Mouse (Mus musculus): ENCODE measurements around the gene Atf6. TPM values are rescaled to one million over a fixed set of nuclear protein-coding genes. Genes with fewer than 3 reads are reported as not detected.

Gene Atf6
- total and polyA plus RNA-seq, 2 experiments from 2014 or later, result 6.1 to 15.7 TPM

- Histone ChIP-seq H3K4me2 (ENCODE audit: low read depth, low read length) (no peak overlapping the region), H3K4me1 (ENCODE audit: insufficient read depth, low read length) (no peaks in the 10 kb centered on the region), H3K9me3 (ENCODE audit: low read length) (no peaks in the 10 kb centered on the region), H3K27me3 (ENCODE audit: insufficient read depth, low read length) (no peaks in the 10 kb centered on the region), H3K36me3 (ENCODE audit: insufficient read depth, low read length) (no peaks in the 10 kb centered on the region), H3K4me3 (ENCODE audit: low read length) (no peak overlapping the region), H3K9ac (replicated peaks; ENCODE audit: low read length) (no peak overlapping the region), H3K27ac (no peak overlapping the region)
- TF ChIP-seq CTCF (IDR thresholded peaks at IDR 0.05; ENCODE audit: low read depth), result no peak
- WGBS, result 51% methylated on average over 6 of the region's 6 CpGs
- DNase-seq (ENCODE audit: low spot score), result no peak
- ATAC-seq, result no peak
These were observed 172.2 kb downstream of the Atf6 start for GRCm38 (mm10) chr1:170695326-170695725.

- 37% methylated on average over 5 of the region's 5 CpGs for WGBS
- Histone ChIP-seq H3K36me3 (ENCODE audit: insufficient read depth, low read length) (no peaks in the 10 kb centered on the region), H3K4me3 (ENCODE audit: low read length) (no peak overlapping the region)
These were observed 172.7 kb downstream of the Atf6 start for GRCm38 (mm10) chr1:170694821-170695291.

DNA sequence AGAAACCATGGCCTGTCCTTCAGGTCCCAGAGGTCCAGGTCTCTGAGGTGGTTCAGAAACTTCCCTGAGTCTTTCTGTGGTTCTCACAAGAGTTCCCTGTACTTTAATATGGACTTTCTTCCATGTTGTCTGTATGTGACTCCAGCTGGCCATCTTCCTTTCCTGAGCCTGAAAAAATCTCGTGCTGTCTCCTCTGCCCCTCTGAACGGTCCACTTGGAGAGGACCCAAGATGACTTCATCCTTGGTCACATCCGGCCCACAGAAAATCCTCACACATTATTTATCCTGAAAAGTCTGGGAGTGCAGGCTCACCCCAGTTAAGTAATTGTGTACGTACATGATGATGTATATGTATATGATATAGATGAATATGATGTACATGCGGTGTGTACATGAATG lies 176.3 kb downstream of the Atf6 start:
- H3K27me3 ChIP-seq (ENCODE audit: insufficient read depth, low read length), result no peaks in the 10 kb centered on the region
- H3K9ac ChIP-seq (replicated peaks; ENCODE audit: low read length), result no peak overlapping the region
- ATAC-seq (no peak), DNase-seq (ENCODE audit: low spot score) (no peak)
- no peak overlapping the region for H3K27ac ChIP-seq
- no peaks in the 10 kb centered on the region for H3K4me1 ChIP-seq (ENCODE audit: insufficient read depth, low read length)
- TF ChIP-seq CTCF (IDR thresholded peaks at IDR 0.05; ENCODE audit: low read depth), result no peak
- no peak overlapping the region for H3K4me3 ChIP-seq (ENCODE audit: low read length)
- H3K36me3 ChIP-seq (ENCODE audit: insufficient read depth, low read length), result no peaks in the 10 kb centered on the region
- H3K4me2 ChIP-seq (ENCODE audit: low read depth, low read length), result no peak overlapping the region
- no peaks in the 10 kb centered on the region for H3K9me3 ChIP-seq (ENCODE audit: low read length)
- WGBS, result 87% methylated on average over 5 of the region's 5 CpGs

More at GRCm38 (mm10) chr1:170694821-170695291, 172.7 kb downstream of the Atf6 start:
- peak; percentile 23 for DNase-seq (ENCODE audit: low spot score)
- no peak for TF ChIP-seq CTCF (IDR thresholded peaks at IDR 0.05; ENCODE audit: low read depth)
- Histone ChIP-seq H3K27me3 (ENCODE audit: insufficient read depth, low read length) (no peaks in the 10 kb centered on the region), H3K4me1 (ENCODE audit: insufficient read depth, low read length) (no peaks in the 10 kb centered on the region), H3K4me2 (ENCODE audit: low read depth, low read length) (no peak overlapping the region), H3K9ac (replicated peaks; ENCODE audit: low read length) (no peak overlapping the region), H3K27ac (no peak overlapping the region), H3K9me3 (ENCODE audit: low read length) (no peaks in the 10 kb centered on the region)
- ATAC-seq, result peak; percentile 51; the same call in 1 of the 2 replicates

- no peak overlapping the region for H3K27ac ChIP-seq
- no peaks in the 10 kb centered on the region for H3K36me3 ChIP-seq (ENCODE audit: insufficient read depth, low read length)
- H3K9me3 ChIP-seq (ENCODE audit: low read length), result no peaks in the 10 kb centered on the region
- H3K4me2 ChIP-seq (ENCODE audit: low read depth, low read length), result no peak overlapping the region
- DNase-seq (ENCODE audit: low spot score), result no peak
- no peak for ATAC-seq
- WGBS, result 96% methylated on average over 8 of the region's 8 CpGs
- H3K4me3 ChIP-seq (ENCODE audit: low read length), result no peak overlapping the region
- H3K27me3 ChIP-seq (ENCODE audit: insufficient read depth, low read length), result no peaks in the 10 kb centered on the region
- H3K9ac ChIP-seq (replicated peaks; ENCODE audit: low read length), result no peak overlapping the region
- H3K4me1 ChIP-seq (ENCODE audit: insufficient read depth, low read length), result no peaks in the 10 kb centered on the region
- no peak for TF ChIP-seq CTCF (IDR thresholded peaks at IDR 0.05; ENCODE audit: low read depth)
These were observed 177.8 kb downstream of the Atf6 start for GRCm38 (mm10) chr1:170689773-170690172.

DNA sequence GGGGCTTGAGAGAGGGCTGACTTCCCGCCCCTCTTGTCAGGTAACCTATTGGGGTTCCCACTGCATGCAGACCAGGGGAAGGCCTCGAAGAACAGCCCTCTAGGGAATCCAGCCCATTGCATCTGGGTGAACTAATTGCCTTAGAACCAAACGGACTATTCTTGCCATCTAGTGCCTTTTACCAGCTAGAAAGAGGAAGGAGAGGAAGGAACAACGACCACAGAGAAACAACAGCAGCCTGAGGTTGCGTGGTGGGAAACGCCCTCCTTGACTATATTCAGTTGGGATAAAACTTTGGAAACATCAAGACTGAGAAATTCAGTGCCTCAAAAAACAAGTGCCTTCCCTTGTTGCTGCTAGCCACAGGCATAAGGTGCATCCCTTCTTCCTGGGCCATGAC lies 183.7 kb downstream of the Atf6 start:
- no peak for TF ChIP-seq CTCF (IDR thresholded peaks at IDR 0.05; ENCODE audit: low read depth)
- no peaks in the 10 kb centered on the region for H3K9me3 ChIP-seq (ENCODE audit: low read length)
- ATAC-seq (no peak), DNase-seq (ENCODE audit: low spot score) (no peak)
- H3K36me3 ChIP-seq (ENCODE audit: insufficient read depth, low read length), result no peaks in the 10 kb centered on the region
- 91% methylated on average over 6 of the region's 6 CpGs for WGBS
- H3K27ac ChIP-seq, result no peak overlapping the region
- H3K27me3 ChIP-seq (ENCODE audit: insufficient read depth, low read length), result no peaks in the 10 kb centered on the region
- no peaks in the 10 kb centered on the region for H3K4me1 ChIP-seq (ENCODE audit: insufficient read depth, low read length)
- H3K4me3 ChIP-seq (ENCODE audit: low read length), result no peak overlapping the region
- H3K9ac ChIP-seq (replicated peaks; ENCODE audit: low read length), result no peak overlapping the region
- no peak overlapping the region for H3K4me2 ChIP-seq (ENCODE audit: low read depth, low read length)

DNA sequence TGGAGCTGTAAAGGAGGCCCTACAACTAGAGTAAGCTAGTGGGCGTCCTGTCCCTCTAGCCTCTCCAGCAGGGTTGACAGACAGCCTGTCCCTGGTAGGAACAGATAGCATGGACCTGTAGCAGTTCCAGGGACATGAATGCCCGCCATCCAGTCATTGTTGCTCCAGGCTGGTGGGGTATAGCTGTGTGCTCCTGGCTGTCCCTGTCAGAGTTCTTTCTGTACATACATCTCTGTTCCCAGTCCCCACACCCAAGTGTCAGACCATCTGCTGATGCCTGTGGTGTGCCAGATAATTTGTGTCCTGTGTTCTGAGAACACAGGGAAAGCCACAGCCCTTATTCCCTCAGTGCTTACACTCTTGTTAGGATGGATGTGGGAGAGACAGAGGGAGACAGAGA lies 187.9 kb downstream of the Atf6 start:
- no peaks in the 10 kb centered on the region for H3K36me3 ChIP-seq (ENCODE audit: insufficient read depth, low read length)
- no peak for TF ChIP-seq CTCF (IDR thresholded peaks at IDR 0.05; ENCODE audit: low read depth)
- no peak overlapping the region for H3K27ac ChIP-seq
- no peak overlapping the region for H3K4me2 ChIP-seq (ENCODE audit: low read depth, low read length)
- ATAC-seq, result no peak; the same call in 1 of the 2 replicates
- DNase-seq (ENCODE audit: low spot score), result no peak
- no peak overlapping the region for H3K9ac ChIP-seq (replicated peaks; ENCODE audit: low read length)
- 60% methylated on average over 2 of the region's 2 CpGs for WGBS
- no peak overlapping the region for H3K4me3 ChIP-seq (ENCODE audit: low read length)
- H3K4me1 ChIP-seq (ENCODE audit: insufficient read depth, low read length), result no peaks in the 10 kb centered on the region
- H3K27me3 ChIP-seq (ENCODE audit: insufficient read depth, low read length), result no peaks in the 10 kb centered on the region
- H3K9me3 ChIP-seq (ENCODE audit: low read length), result no peaks in the 10 kb centered on the region

GRCm38 (mm10) chr1:170678861-170679260 lies 188.7 kb downstream of the Atf6 start:
- no peak for DNase-seq (ENCODE audit: low spot score)
- H3K27ac ChIP-seq, result no peak overlapping the region
- H3K9ac ChIP-seq (replicated peaks; ENCODE audit: low read length), result no peak overlapping the region
- no peak for TF ChIP-seq CTCF (IDR thresholded peaks at IDR 0.05; ENCODE audit: low read depth)
- WGBS, result 62% methylated on average over 4 of the region's 4 CpGs
- no peaks in the 10 kb centered on the region for H3K27me3 ChIP-seq (ENCODE audit: insufficient read depth, low read length)
- H3K4me2 ChIP-seq (ENCODE audit: low read depth, low read length), result no peak overlapping the region
- H3K36me3 ChIP-seq (ENCODE audit: insufficient read depth, low read length), result no peaks in the 10 kb centered on the region
- no peak for ATAC-seq
- no peak overlapping the region for H3K4me3 ChIP-seq (ENCODE audit: low read length)
- H3K9me3 ChIP-seq (ENCODE audit: low read length), result no peaks in the 10 kb centered on the region
- no peaks in the 10 kb centered on the region; the same call in 1 of the 2 replicates for H3K4me1 ChIP-seq (ENCODE audit: insufficient read depth, low read length)
